Comparison of ENCODE assay signal across 11 mouse cellular contexts in genomic region chr11:76587333-76587732, GRCm38 (mm10). TPM values are rescaled to one million over a fixed set of nuclear protein-coding genes. Genes with fewer than 3 reads are reported as not detected.
DNase-seq lines count a peak whose midpoint lies in the region; ATAC-seq lines count a peak whose summit lies in the region.
"Had no signal": no experiment of that assay in that cellular context is flagged by ENCODE, and none has a peak within 500 bp of the region (broad histone marks: within the 10 kb centered on the region; RNA-seq: fewer than 3 reads in every experiment).

No protein-coding gene starts in this region.

- DNase-seq in kidney, postnatal 10 days, result no peak
- DNase-seq in MN1 (ENCODE audit: low spot score), result peak; percentile 65
- DNase-seq in right cerebral cortex, postnatal 4 days, result no peak
- no peak for DNase-seq in left cerebral cortex, postnatal 14 days (ENCODE audit: low spot score in 2 of 2)
- no peak for DNase-seq in cerebellum, adult 18-20 months
- DNase-seq: gastrocnemius, postnatal 25 days had no signal

- no peak overlapping the region for H3K4me2 ChIP-seq in kidney, embryonic 16.5 days (replicated peaks; ENCODE audit: low read depth, low read length)
- H3K4me2 ChIP-seq in heart, embryonic 15.5 days, result no peak overlapping the region
- H3K4me2 ChIP-seq: embryonic facial prominence, embryonic 12.5 days; midbrain, embryonic 13.5 days had no signal

- peaks cover 3% of the 10 kb centered on the region; the same call in 1 of the 2 replicates for H3K36me3 ChIP-seq in kidney, embryonic 16.5 days (ENCODE audit: insufficient read depth, low read length)
- no peaks in the 10 kb centered on the region for H3K36me3 ChIP-seq in heart, embryonic 15.5 days
- no peaks in the 10 kb centered on the region for H3K36me3 ChIP-seq in megakaryocyte, embryonic 14.5 days (replicated peaks; ENCODE audit: low read length)
- H3K36me3 ChIP-seq: embryonic facial prominence, embryonic 12.5 days; midbrain, embryonic 13.5 days had no signal

- peaks cover 23% of the 10 kb centered on the region for H3K4me1 ChIP-seq in kidney, embryonic 16.5 days (ENCODE audit: insufficient read depth, low read length)
- no peaks in the 10 kb centered on the region for H3K4me1 ChIP-seq in heart, embryonic 15.5 days (replicated peaks)
- H3K4me1 ChIP-seq in megakaryocyte, embryonic 14.5 days, result peaks cover 47% of the 10 kb centered on the region
- H3K4me1 ChIP-seq: embryonic facial prominence, embryonic 12.5 days; midbrain, embryonic 13.5 days had no signal

- H3K27me3 ChIP-seq in kidney, embryonic 16.5 days (ENCODE audit: insufficient read depth, low read length), result no peaks in the 10 kb centered on the region
- no peaks in the 10 kb centered on the region for H3K27me3 ChIP-seq in heart, embryonic 15.5 days
- H3K27me3 ChIP-seq in megakaryocyte, embryonic 14.5 days (replicated peaks), result peaks cover 31% of the 10 kb centered on the region
- H3K27me3 ChIP-seq: embryonic facial prominence, embryonic 12.5 days; midbrain, embryonic 13.5 days had no signal

- intact Hi-C loops in left cerebral cortex, postnatal 14 days (cut with DNase I), result no loop called here

- peaks cover 4% of the 10 kb centered on the region; the same call in 1 of the 2 replicates for H3K9me3 ChIP-seq in kidney, embryonic 16.5 days (ENCODE audit: low read length)
- H3K9me3 ChIP-seq in heart, embryonic 15.5 days (replicated peaks), result no peaks in the 10 kb centered on the region
- H3K9me3 ChIP-seq in megakaryocyte, embryonic 14.5 days, result peaks cover 13% of the 10 kb centered on the region
- H3K9me3 ChIP-seq: embryonic facial prominence, embryonic 12.5 days; midbrain, embryonic 13.5 days had no signal

- 0 out of 2 replicates have a peak, but pooled peaks have one; percentile 13 for ATAC-seq in kidney, embryonic 16.5 days (ENCODE audit: low FRiP score, low TSS enrichment)
- ATAC-seq in heart, embryonic 15.5 days (replicated peaks; ENCODE audit: insufficient number of reproducible peaks, insufficient read depth, low FRiP score, low read depth), result no peak
- ATAC-seq: midbrain, embryonic 13.5 days had no signal

- H3K4me3 ChIP-seq in kidney, embryonic 16.5 days (ENCODE audit: low read length), result no peak overlapping the region
- H3K4me3 ChIP-seq in heart, embryonic 15.5 days, result no peak overlapping the region
- peak overlapping the region; percentile 76 for H3K4me3 ChIP-seq in megakaryocyte, embryonic 14.5 days (replicated peaks)
- H3K4me3 ChIP-seq: embryonic facial prominence, embryonic 12.5 days; midbrain, embryonic 13.5 days had no signal

- 87% methylated on average over 1 of the region's 1 CpGs for WGBS in kidney, embryonic 16.5 days
- 64% methylated on average over 1 of the region's 1 CpGs for WGBS in heart, embryonic 15.5 days

- peak overlapping the region; percentile 94 for H3K27ac ChIP-seq in kidney, embryonic 16.5 days (ENCODE audit: low read length)
- peak overlapping the region; percentile 52; the same call in 1 of the 2 replicates for H3K27ac ChIP-seq in heart, embryonic 15.5 days
- H3K27ac ChIP-seq: embryonic facial prominence, embryonic 12.5 days; midbrain, embryonic 13.5 days had no signal

- H3K9ac ChIP-seq in kidney, embryonic 16.5 days (replicated peaks; ENCODE audit: low read length), result no peak overlapping the region
- H3K9ac ChIP-seq in heart, embryonic 15.5 days, result no peak overlapping the region
- H3K9ac ChIP-seq: embryonic facial prominence, embryonic 12.5 days; midbrain, embryonic 13.5 days had no signal

RNA-seq across cellular contexts. Expression of gene Abr, which starts 34.8 kb away (rescaled TPM):
- polyA plus RNA-seq in kidney, embryonic 16.5 days (2015; fragmentation: Nextera tagmentation; extraction: Ambion mirVana), result 40.4 and 41.0 TPM in 2 replicates
- polyA plus RNA-seq in heart, embryonic 15.5 days (2015; fragmentation: Nextera tagmentation; extraction: Ambion mirVana), result 19.9 and 28.2 TPM in 2 replicates
- polyA plus RNA-seq in megakaryocyte, embryonic 14.5 days (2012; ENCODE audit: insufficient read depth, low replicate concordance), result 6.3 and 8.5 TPM in 2 replicates
- 100 to 1,000 TPM; 424 to 443 TPM for total RNA-seq in left cerebral cortex, postnatal 14 days (2021)
